Mouse (Mus musculus) spleen, adult 2 months (tissue): ENCODE measurements around the gene Fat3.

Source experiments
- CTCF ChIP-seq: fragments of 200-500 bp; IDR thresholded peaks from 2 replicates; pipeline ENCODE4 v1.5.1; 2011; ENCODE audit warnings: mild to moderate bottlenecking, inconsistent platforms; ENCODE audit not compliant: insufficient read depth, insufficient read length, insufficient replicate concordance; ENCODE audit errors: extremely low read depth
- POLR2A ChIP-seq: fragments of 200-500 bp; IDR thresholded peaks from 2 replicates; pipeline ENCODE4 v1.6.1; 2011; ENCODE audit warnings: low read depth, low read length, inconsistent platforms

- TF ChIP-seq CTCF = no peak
- no peak for TF ChIP-seq POLR2A
These were observed 16.5 kb upstream of the Fat3 start for GRCm38 (mm10) chr9:16517543-16517942.
